ENCODE assay signal across 8 mouse cellular contexts in genomic region chr9:20757087-20757955, GRCm38 (mm10). TPM values are rescaled to one million over a fixed set of nuclear protein-coding genes. Genes with fewer than 3 reads are reported as not detected.
DNase-seq lines count a peak whose midpoint lies in the region; ATAC-seq lines count a peak whose summit lies in the region.
"Had no signal": no experiment of that assay in that cellular context is flagged by ENCODE, and none has a peak within 500 bp of the region (broad histone marks: within the 10 kb centered on the region; RNA-seq: fewer than 3 reads in every experiment).

No protein-coding gene starts in this region.

- no peak overlapping the region for H3K9ac ChIP-seq in embryonic facial prominence, embryonic 14.5 days (ENCODE audit: low read depth, low read length)
- no peak overlapping the region for H3K9ac ChIP-seq in liver, embryonic 15.5 days
- H3K9ac ChIP-seq: neural tube, embryonic 13.5 days had no signal

- H3K9me3 ChIP-seq in embryonic facial prominence, embryonic 14.5 days (ENCODE audit: control insufficient read depth, low read length): no peaks in the 10 kb centered on the region
- H3K9me3 ChIP-seq in liver, embryonic 15.5 days (replicated peaks): no peaks in the 10 kb centered on the region

- H3K36me3 ChIP-seq in embryonic facial prominence, embryonic 14.5 days (ENCODE audit: control insufficient read depth, insufficient read depth, low read length): no peaks in the 10 kb centered on the region
- H3K36me3 ChIP-seq in liver, embryonic 15.5 days (replicated peaks): no peaks in the 10 kb centered on the region
- H3K36me3 ChIP-seq: neural tube, embryonic 13.5 days had no signal

- peak; percentile 79 for DNase-seq in 416B (ENCODE audit: low read depth)
- DNase-seq in CD4-positive helper T cell, adult 2 months (ENCODE audit: low read depth, low spot score): peak; percentile 69
- peak; percentile 71 for DNase-seq in brain, adult 2 months (ENCODE audit: low read depth, low spot score)
- DNase-seq in embryonic facial prominence, embryonic 14.5 days (ENCODE audit: low spot score): peak; percentile 54
- peak; percentile 88 for DNase-seq in induced T-regulatory cell, adult 2 months (ENCODE audit: low read depth)
- DNase-seq in spleen, adult 12 weeks (ENCODE audit: low spot score): peak; percentile 60

- no peak overlapping the region for H3K4me3 ChIP-seq in embryonic facial prominence, embryonic 14.5 days (ENCODE audit: low read depth, low read length)
- no peak overlapping the region for H3K4me3 ChIP-seq in liver, embryonic 15.5 days (replicated peaks)
- H3K4me3 ChIP-seq: neural tube, embryonic 13.5 days had no signal

- H3K4me2 ChIP-seq in embryonic facial prominence, embryonic 14.5 days (ENCODE audit: low read depth, low read length): no peak overlapping the region
- H3K4me2 ChIP-seq in liver, embryonic 15.5 days: peak overlapping the region; percentile 27; the same call in 1 of the 2 replicates
- H3K4me2 ChIP-seq: neural tube, embryonic 13.5 days had no signal

- WGBS in embryonic facial prominence, embryonic 14.5 days: 57% methylated on average over 6 of the region's 6 CpGs
- WGBS in liver, embryonic 15.5 days (ENCODE audit: insufficient replicate concordance): 50% methylated on average over 6 of the region's 6 CpGs

- no peak for ATAC-seq in embryonic facial prominence, embryonic 14.5 days (ENCODE audit: low read depth)
- peak; percentile 95 for ATAC-seq in liver, embryonic 15.5 days (ENCODE audit: insufficient read depth)

- H3K27ac ChIP-seq in embryonic facial prominence, embryonic 14.5 days (replicated peaks; ENCODE audit: low read depth, low read length): no peak overlapping the region
- H3K27ac ChIP-seq in liver, embryonic 15.5 days (replicated peaks): peak overlapping the region; percentile 59; the same call in 1 of the 2 replicates
- H3K27ac ChIP-seq: neural tube, embryonic 13.5 days had no signal

- no peaks in the 10 kb centered on the region for H3K27me3 ChIP-seq in embryonic facial prominence, embryonic 14.5 days (replicated peaks; ENCODE audit: control insufficient read depth, insufficient read depth, low read length)
- peaks cover 30% of the 10 kb centered on the region for H3K27me3 ChIP-seq in liver, embryonic 15.5 days
- H3K27me3 ChIP-seq: neural tube, embryonic 13.5 days had no signal

- H3K4me1 ChIP-seq in embryonic facial prominence, embryonic 14.5 days (ENCODE audit: control insufficient read depth, insufficient read depth, low read length): no peaks in the 10 kb centered on the region
- peaks cover 43% of the 10 kb centered on the region for H3K4me1 ChIP-seq in liver, embryonic 15.5 days (replicated peaks)

RNA-seq across cellular contexts. Expression of gene Olfm2, which starts 11.2 kb away (rescaled TPM):
- 9.2 and 9.7 TPM in 2 replicates for polyA plus RNA-seq in embryonic facial prominence, embryonic 14.5 days (2014; fragmentation: Nextera tagmentation; extraction: Ambion mirVana)
- polyA plus RNA-seq in liver, embryonic 15.5 days (2015; fragmentation: Nextera tagmentation; extraction: Ambion mirVana): 0.20 and 0.30 TPM in 2 replicates

RNA-seq across cellular contexts. Expression of gene Col5a3, which starts 57.5 kb away (rescaled TPM):
- polyA plus RNA-seq in embryonic facial prominence, embryonic 14.5 days (2014; fragmentation: Nextera tagmentation; extraction: Ambion mirVana): 8.3 and 13.2 TPM in 2 replicates
- 0.24 and 0.29 TPM in 2 replicates for polyA plus RNA-seq in liver, embryonic 15.5 days (2015; fragmentation: Nextera tagmentation; extraction: Ambion mirVana)
